Mouse (Mus musculus) liver, embryonic 16.5 days (tissue): Measurements from ENCODE around the gene Ncdn. TPM values are rescaled to one million over a fixed set of nuclear protein-coding genes. Genes with fewer than 3 reads are reported as not detected.

Experiments
- ATAC-seq: fragments of 200-750 bp; cut with Nextera tagmentation; 2 replicates; pipeline ENCODE4 v1.8.0; 2017; ENCODE audit warnings: low read depth, mild to moderate bottlenecking, moderate number of reproducible peaks, moderate library complexity
- H3K27ac ChIP-seq: fragments of 300-500 bp; sonication (generic); 2 replicates; pipeline ENCODE4 v1.5.1; 2014; ENCODE audit warnings: mild to moderate bottlenecking, low read length
- H3K27me3 ChIP-seq: fragments of 300-500 bp; sonication (generic); 2 replicates; pipeline ENCODE4 v1.6.1; 2014; ENCODE audit warnings: low read depth, low read length, mixed read lengths; ENCODE audit not compliant: control insufficient read depth, insufficient read depth
- H3K36me3 ChIP-seq: fragments of 300-500 bp; sonication (generic); 2 replicates; pipeline ENCODE4 v1.6.1; 2014; ENCODE audit warnings: mild to moderate bottlenecking; ENCODE audit not compliant: control insufficient read depth, insufficient read depth
- H3K4me1 ChIP-seq: fragments of 300-500 bp; sonication (generic); 2 replicates; pipeline ENCODE4 v1.6.1; 2014; ENCODE audit warnings: low read depth, low read length, mixed read lengths; ENCODE audit not compliant: control insufficient read depth
- H3K4me2 ChIP-seq: fragments of 300-500 bp; sonication (generic); 2 replicates; pipeline ENCODE4 v1.6.1; 2014; ENCODE audit warnings: low read depth, low read length, mixed read lengths
- H3K4me3 ChIP-seq: fragments of 300-500 bp; sonication (generic); 2 replicates; pipeline ENCODE4 v1.5.1; 2014; ENCODE audit warnings: low read depth, mild to moderate bottlenecking, low read length
- H3K9ac ChIP-seq: fragments of 300-500 bp; sonication (generic); 2 replicates; pipeline ENCODE4 v1.6.1; 2014; ENCODE audit warnings: low read depth, low read length
- H3K9me3 ChIP-seq: fragments of 300-500 bp; sonication (generic); replicated peaks from 2 replicates; pipeline ENCODE4 v1.6.1; 2016; ENCODE audit warnings: low read length; ENCODE audit not compliant: control insufficient read depth
- WGBS: fragments of 180-500 bp; shearing (Covaris S2); extraction: QIAGEN DNeasy Blood & Tissue Kit; methylation state at CpG from one replicate; pipeline ENCODE4 v1.1.7; 2014; ENCODE audit not compliant: insufficient replicate concordance; 5-methylcytosine and 5-hydroxymethylcytosine counted together
- polyA plus RNA-seq: library from polyadenylated mRNA; unstranded; fragments of >200 nt; fragmentation: Nextera tagmentation; extraction: Ambion mirVana; gene quantifications from 2 replicates; pipeline ENCODE4 v1.2.1, GENCODE M21; 2015

Gene Ncdn
- polyA plus RNA-seq, 1 experiment from 2014 or later: 6.7 TPM

GRCm38 (mm10) chr4:126775182-126775581 lies 21.9 kb upstream of the Ncdn start:
- Histone ChIP-seq H3K4me1 (peaks cover 1% of the 10 kb centered on the region; the same call in 1 of the 2 replicates), H3K9me3 (no peaks in the 10 kb centered on the region), H3K36me3 (no peaks in the 10 kb centered on the region), H3K4me3 (no peak overlapping the region), H3K27me3 (no peaks in the 10 kb centered on the region), H3K9ac (no peak overlapping the region), H3K4me2 (no peak overlapping the region), H3K27ac (no peak overlapping the region)
- 56% methylated on average over 1 of the region's 1 CpGs for WGBS
- no peak for ATAC-seq

GRCm38 (mm10) chr4:126773871-126774270 lies 20.6 kb upstream of the Ncdn start:
- Histone ChIP-seq H3K4me1 (peaks cover 6% of the 10 kb centered on the region), H3K4me2 (no peak overlapping the region), H3K36me3 (no peaks in the 10 kb centered on the region), H3K27me3 (no peaks in the 10 kb centered on the region), H3K9ac (no peak overlapping the region), H3K27ac (no peak overlapping the region), H3K9me3 (no peaks in the 10 kb centered on the region), H3K4me3 (no peak overlapping the region)
- 64% methylated on average over 6 of the region's 6 CpGs for WGBS
- ATAC-seq: no peak

GRCm38 (mm10) chr4:126770831-126771230 lies 17.6 kb upstream of the Ncdn start:
- H3K27me3 ChIP-seq: no peaks in the 10 kb centered on the region
- no peaks in the 10 kb centered on the region for H3K9me3 ChIP-seq
- H3K9ac ChIP-seq: no peak overlapping the region
- peaks cover 6% of the 10 kb centered on the region for H3K4me1 ChIP-seq
- WGBS: 70% methylated on average over 4 of the region's 4 CpGs
- H3K4me2 ChIP-seq: no peak overlapping the region
- no peak overlapping the region for H3K4me3 ChIP-seq
- no peaks in the 10 kb centered on the region for H3K36me3 ChIP-seq
- ATAC-seq: no peak
- H3K27ac ChIP-seq: no peak overlapping the region

- Histone ChIP-seq H3K4me1 (peaks cover 6% of the 10 kb centered on the region), H3K9me3 (no peaks in the 10 kb centered on the region), H3K4me2 (no peak overlapping the region), H3K27ac (no peak overlapping the region), H3K36me3 (no peaks in the 10 kb centered on the region), H3K9ac (no peak overlapping the region), H3K4me3 (no peak overlapping the region), H3K27me3 (no peaks in the 10 kb centered on the region)
- WGBS: 58% methylated on average over 9 of the region's 9 CpGs
- ATAC-seq: peak; percentile 58; the same call in 1 of the 2 replicates
Observed at GRCm38 (mm10) chr4:126769800-126770563, 16.7 kb upstream of the Ncdn start.

- no peak for ATAC-seq
- H3K9me3 ChIP-seq: no peaks in the 10 kb centered on the region
- no peaks in the 10 kb centered on the region for H3K27me3 ChIP-seq
- no peak overlapping the region for H3K4me2 ChIP-seq
- no peak overlapping the region for H3K4me3 ChIP-seq
- 0 out of 2 replicates have a peak, but pooled peaks cover 3% of the 10 kb centered on the region for H3K36me3 ChIP-seq
- WGBS: 68% methylated on average over 2 of the region's 2 CpGs
- H3K4me1 ChIP-seq: no peaks in the 10 kb centered on the region
- no peak overlapping the region for H3K9ac ChIP-seq
- H3K27ac ChIP-seq: no peak overlapping the region
Observed at GRCm38 (mm10) chr4:126763483-126763882, 10.2 kb upstream of the Ncdn start.

GRCm38 (mm10) chr4:126762586-126763359 lies 9.5 kb upstream of the Ncdn start:
- H3K4me2 ChIP-seq: no peak overlapping the region
- peak; percentile 77 for ATAC-seq
- no peak overlapping the region for H3K9ac ChIP-seq
- H3K36me3 ChIP-seq: 0 out of 2 replicates have a peak, but pooled peaks cover 3% of the 10 kb centered on the region
- H3K27me3 ChIP-seq: no peaks in the 10 kb centered on the region
- no peaks in the 10 kb centered on the region for H3K9me3 ChIP-seq
- no peak overlapping the region for H3K4me3 ChIP-seq
- peak overlapping the region; percentile 50 for H3K27ac ChIP-seq
- 68% methylated on average over 11 of the region's 11 CpGs for WGBS
- H3K4me1 ChIP-seq: no peaks in the 10 kb centered on the region

GRCm38 (mm10) chr4:126759435-126759834 lies 6.2 kb upstream of the Ncdn start:
- Histone ChIP-seq H3K4me3 (no peak overlapping the region), H3K4me2 (no peak overlapping the region), H3K4me1 (peaks cover 1% of the 10 kb centered on the region), H3K27ac (no peak overlapping the region), H3K9ac (no peak overlapping the region), H3K9me3 (no peaks in the 10 kb centered on the region), H3K27me3 (no peaks in the 10 kb centered on the region), H3K36me3 (0 out of 2 replicates have a peak, but pooled peaks cover 3% of the 10 kb centered on the region)
- WGBS: 35% methylated on average over 2 of the region's 2 CpGs
- no peak for ATAC-seq

GRCm38 (mm10) chr4:126758299-126758698 lies 5.1 kb upstream of the Ncdn start:
- Histone ChIP-seq H3K9me3 (no peaks in the 10 kb centered on the region), H3K4me3 (no peak overlapping the region), H3K4me2 (no peak overlapping the region), H3K27ac (no peak overlapping the region), H3K27me3 (no peaks in the 10 kb centered on the region), H3K36me3 (0 out of 2 replicates have a peak, but pooled peaks cover 3% of the 10 kb centered on the region), H3K9ac (no peak overlapping the region), H3K4me1 (peaks cover 6% of the 10 kb centered on the region)
- no peak for ATAC-seq
- WGBS: 67% methylated on average over 5 of the region's 5 CpGs

- Histone ChIP-seq H3K9me3 (no peaks in the 10 kb centered on the region), H3K4me2 (no peak overlapping the region), H3K9ac (no peak overlapping the region), H3K27ac (no peak overlapping the region), H3K27me3 (no peaks in the 10 kb centered on the region), H3K4me3 (no peak overlapping the region), H3K4me1 (peaks cover 15% of the 10 kb centered on the region), H3K36me3 (0 out of 2 replicates have a peak, but pooled peaks cover 3% of the 10 kb centered on the region)
- ATAC-seq: no peak
- 69% methylated on average over 4 of the region's 4 CpGs for WGBS
Observed at GRCm38 (mm10) chr4:126756766-126757165, 3.5 kb upstream of the Ncdn start.
